Mouse (Mus musculus) cerebellum, adult 18-20 months (tissue): ENCODE results near the gene Nt5dc3.
A peak's percentile ranks its signal among the peaks of the same experiment; 100 is the strongest.

ENCODE experiments used
- DNase-seq, 2 experiments: peaks; one replicate each; pipeline ENCODE4 v3.0.0; 2021

Nt5dc3 gene

GRCm38 (mm10) chr10:86779816-86780500 lies 1.2 kb downstream of the Nt5dc3 start:
- no peak for DNase-seq

- DNase-seq: no peak
Measured at GRCm38 (mm10) chr10:86781641-86782040, 2.8 kb downstream of the Nt5dc3 start.

GRCm38 (mm10) chr10:86782656-86783055 lies 3.9 kb downstream of the Nt5dc3 start:
- DNase-seq: no peak

DNA sequence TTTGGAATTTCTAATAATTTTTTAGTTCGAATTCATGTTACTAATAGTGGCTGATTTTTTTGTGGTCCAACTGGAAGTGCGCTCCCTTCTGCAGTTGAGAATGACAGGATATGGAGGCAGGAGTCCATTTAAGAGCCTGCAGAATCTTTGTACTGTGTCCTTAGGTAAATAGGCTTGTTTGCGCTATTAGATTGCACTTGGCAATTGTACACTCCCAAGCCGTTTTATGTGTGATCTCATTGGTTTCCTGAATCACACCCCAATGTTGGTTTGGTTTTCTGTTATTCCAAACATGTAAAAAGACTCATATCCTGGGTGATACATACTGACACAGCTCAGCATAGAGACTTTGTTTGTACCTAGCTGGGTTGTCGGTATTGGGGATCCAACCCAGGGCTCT lies 4.8 kb downstream of the Nt5dc3 start:
- DNase-seq: no peak

DNA sequence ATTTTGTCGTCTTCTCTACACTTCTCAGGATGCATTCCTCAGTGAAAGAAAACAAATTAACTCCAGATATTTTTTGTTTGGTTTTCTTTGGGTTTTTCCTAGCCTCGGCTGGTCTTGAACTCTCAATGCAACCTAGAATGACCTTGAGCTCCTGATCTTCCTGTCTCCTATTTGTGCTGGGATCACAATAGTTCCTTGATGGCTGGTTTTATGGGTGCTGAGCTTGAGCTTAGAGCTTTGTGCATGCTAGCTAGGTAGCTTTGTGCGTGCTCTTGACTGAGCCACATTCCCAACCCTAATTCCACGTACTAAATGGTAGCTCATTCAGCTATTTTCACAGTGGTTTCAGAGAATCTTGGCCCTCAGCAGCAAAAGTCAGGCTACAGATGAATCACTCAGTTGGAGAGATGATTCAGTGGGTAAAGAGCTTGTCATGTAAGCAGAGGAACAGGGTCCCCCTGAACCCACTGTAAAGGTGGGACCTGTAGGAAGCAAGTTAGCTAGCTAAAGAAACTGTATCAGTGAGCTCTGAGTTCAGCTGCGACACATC lies 5.4 kb downstream of the Nt5dc3 start:
- DNase-seq: no peak

GRCm38 (mm10) chr10:86785396-86785795 lies 6.6 kb downstream of the Nt5dc3 start:
- DNase-seq: no peak

DNA sequence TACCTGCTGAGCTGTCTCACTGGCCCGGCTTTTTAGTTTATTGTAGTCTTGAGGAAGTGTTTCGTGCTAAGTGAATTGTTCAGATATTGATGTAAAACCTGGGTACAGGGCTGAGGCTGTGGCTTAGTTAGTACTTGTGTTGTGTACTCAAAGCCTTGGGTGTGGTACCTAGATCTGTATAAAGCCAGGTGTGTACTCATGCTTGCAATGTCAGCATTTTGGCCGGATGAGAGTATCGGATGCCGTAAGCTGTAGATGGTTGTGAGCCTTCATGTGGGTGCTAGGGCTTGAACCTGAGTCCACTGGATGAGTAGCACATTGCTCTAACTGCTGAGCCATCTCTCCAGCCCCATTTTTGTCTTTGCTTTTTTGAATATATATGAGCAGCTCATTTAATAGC lies 7.3 kb downstream of the Nt5dc3 start:
- no peak for DNase-seq

DNA sequence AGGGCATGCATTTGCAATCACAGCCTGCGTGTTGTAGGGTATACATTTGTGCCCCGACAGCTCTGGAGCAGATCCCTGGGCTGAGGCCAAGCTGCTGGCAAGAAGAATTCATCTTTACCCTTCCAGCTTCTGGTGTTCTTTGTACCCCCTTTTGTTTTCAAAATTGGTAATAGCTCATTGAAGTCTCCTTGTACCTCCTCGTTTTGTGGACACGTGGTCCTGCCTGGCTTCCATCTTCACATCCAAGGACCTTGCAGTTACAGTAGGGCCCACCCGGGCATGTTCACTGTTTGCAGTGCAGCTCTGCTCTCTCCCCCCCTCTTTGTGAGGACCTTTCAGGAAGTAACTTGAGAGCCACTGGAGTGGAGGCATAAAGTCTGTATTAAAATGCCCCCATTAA lies 9.4 kb downstream of the Nt5dc3 start:
- DNase-seq: no peak

GRCm38 (mm10) chr10:86789146-86789672 lies 10.4 kb downstream of the Nt5dc3 start:
- no peak for DNase-seq

DNA sequence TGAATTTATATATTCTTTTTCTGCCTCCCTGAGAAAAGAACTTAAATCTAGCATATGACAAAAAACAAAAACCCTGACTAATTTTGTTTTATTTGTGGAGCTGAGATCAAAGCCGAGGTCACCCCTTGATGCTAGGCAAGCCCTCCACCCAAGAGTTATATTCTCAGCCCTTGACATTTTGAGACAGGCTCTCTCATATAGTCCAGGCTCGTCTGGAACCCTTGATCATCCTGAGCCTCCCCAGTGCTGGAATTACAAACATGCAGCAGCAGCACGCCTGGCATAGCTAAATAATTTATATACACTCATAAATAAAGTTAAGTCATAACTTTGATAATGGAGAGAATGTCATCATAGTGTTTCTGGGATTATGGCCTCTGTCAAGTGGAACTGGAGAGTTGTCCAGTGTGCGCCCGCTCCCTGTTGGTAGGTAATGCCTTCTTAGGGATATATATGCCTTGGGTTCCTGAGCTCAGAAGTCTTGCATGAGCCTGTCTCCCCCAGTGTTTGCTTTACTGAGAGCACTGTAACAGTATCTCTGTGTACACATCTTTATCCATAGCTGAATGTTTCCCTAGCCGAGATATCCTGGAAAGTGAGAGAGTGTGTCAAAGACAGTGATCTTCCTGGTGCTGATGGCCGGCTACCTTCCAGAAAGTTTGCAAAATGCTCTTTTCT lies 12.8 kb downstream of the Nt5dc3 start:
- DNase-seq: no peak

GRCm38 (mm10) chr10:86793509-86793951 lies 14.7 kb downstream of the Nt5dc3 start:
- no peak for DNase-seq

- DNase-seq: no peak
Measured at GRCm38 (mm10) chr10:86794196-86794595, 15.4 kb downstream of the Nt5dc3 start.

- DNase-seq: peak in 1 of 2 experiments; percentile 25
Measured at GRCm38 (mm10) chr10:86794794-86795535, 16.2 kb downstream of the Nt5dc3 start.

DNA sequence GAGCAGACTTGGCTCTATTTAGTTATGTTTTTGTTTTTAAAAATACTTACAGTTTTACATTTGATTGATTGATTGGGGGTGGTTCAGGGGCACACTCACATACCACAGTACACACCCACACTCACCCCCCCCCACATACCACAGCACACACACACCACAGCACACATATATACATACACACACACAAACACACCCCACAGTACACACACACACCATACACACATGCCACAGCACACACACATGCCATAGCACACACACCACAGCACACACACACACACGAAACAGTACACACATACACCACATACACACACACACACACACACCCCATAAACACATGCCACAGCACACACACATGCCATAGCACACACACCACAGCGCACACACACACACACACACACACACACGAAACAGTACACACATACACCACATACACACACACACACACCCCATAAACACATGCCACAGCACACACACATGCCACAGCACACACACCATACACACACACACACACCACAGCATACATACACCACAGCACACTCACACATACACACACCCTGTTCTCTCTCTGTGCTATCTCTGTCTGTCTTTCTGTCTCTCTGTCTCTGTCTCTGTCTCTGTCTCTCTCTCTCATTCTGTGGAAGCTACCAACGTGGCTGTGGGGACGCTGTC lies 17.4 kb downstream of the Nt5dc3 start:
- no peak for DNase-seq

GRCm38 (mm10) chr10:86807362-86807761 lies 28.6 kb downstream of the Nt5dc3 start:
- DNase-seq: no peak

DNA sequence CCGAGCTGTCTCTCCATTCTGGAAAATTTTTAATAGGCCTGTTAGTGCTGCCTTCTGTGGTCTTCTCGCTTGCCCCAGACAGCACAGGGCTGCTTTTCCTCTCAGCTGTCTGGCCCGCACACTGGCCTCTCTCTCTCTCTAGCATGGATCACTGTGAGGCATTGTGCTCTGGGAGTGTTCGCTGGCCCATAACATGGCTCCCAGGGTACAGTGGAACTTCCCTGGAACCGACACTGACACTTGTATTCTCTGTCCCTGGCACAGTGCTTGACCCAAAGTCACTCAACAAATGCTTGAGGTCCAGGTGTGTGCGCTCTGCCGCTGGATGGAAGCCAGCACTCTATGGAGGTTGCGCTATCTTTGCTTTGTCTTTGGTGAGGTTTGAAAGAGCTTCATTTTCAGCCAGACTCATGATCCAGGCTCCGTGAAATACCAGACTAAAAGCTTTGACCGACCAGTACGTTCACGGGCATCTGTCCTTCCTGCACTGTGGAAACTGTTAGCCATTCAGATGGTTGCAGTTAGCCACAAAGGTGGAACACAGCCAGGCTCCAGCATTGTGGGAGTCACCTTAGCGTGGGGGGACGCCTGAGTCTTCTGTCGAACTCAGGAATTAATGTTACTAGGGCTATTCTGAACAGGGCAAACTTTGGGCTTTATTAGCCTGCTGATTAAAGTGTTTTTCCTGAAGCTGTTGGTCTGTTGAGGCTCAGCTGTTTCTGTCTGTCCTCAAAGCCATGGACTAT lies 29.4 kb downstream of the Nt5dc3 start:
- no peak for DNase-seq

DNA sequence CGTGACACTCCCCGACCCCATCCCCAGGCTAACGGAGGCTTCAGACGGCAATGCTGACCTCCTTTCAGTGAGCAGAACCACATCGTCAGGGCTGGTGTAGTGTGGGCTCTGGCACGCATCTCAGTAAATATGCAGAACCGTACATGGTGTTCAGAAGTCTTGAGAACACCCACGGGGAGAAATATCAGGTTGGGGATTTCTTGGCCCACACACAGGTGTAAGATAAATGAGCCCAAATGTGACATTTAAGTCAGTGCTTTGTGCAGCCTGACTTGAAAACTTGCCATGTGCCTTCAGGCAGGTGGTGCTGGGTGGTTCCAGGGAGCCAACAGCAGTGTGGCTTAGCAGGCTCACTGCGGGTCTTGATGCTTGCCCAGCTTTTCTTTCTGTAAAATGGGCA lies 31.2 kb downstream of the Nt5dc3 start:
- DNase-seq: peak; percentile 33 to 38

- DNase-seq: no peak
Measured at GRCm38 (mm10) chr10:86810612-86811011, 31.8 kb downstream of the Nt5dc3 start.

DNA sequence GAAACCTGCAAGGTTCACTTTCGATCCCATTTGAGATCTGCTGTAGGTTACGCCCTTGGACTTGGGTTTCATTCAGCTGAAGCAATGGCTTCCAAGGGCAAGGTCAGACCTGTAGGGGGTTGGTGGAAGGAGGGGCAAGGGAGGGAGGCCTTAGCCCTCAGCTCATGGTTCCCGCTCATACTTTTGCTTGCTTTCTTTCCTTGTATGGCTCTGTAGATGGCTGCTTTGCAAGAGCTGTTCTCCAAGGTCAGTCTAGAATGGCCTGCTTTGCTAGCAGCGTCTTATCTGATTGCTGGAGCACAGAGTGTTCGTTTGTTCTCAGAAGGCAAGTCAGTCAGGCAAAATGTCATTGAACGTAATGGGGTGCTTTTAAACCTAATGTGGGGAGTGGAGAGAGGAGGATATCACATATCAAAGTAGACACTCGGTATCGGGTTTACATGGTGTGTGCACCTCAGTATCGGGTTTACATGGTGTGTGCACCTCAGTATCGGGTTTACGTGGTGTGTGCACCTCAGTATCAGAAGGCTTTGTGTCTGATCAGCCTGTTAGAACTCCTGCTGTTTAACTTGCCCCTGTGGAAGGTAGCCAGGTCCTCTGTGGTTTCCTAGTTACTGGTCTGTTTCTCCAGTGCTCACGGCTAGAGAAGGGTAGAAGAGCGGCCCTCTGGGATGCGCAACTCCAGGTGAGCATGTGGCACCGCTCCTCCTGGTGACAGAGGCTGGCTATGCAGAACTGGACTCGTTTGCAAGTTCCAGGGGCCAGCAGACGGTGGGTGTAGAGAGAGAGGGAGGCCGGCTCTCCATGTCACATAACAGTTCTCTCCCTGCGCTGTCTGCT lies 35.7 kb downstream of the Nt5dc3 start:
- no peak for DNase-seq

DNA sequence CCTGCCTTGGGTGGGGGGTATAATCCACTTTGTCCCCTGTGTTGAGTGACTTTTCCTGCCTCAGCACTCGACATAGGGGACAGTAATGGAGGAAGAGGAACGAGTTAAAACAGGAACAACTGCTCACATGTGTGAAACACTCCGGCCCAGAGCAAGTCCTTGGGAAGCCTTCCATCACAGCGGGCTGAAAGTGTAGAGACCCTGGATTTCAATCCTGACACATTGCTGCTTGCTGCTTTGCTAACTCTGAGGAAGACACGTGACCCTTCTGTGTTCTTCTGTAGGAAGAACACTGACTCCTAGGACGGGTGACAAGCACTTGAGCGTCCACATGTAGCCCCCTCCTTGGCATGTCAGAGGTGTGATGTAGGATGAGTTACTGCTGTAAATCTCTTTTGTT lies 36.3 kb downstream of the Nt5dc3 start:
- no peak for DNase-seq

GRCm38 (mm10) chr10:86819649-86820165 lies 40.9 kb downstream of the Nt5dc3 start:
- no peak for DNase-seq
